Mouse (Mus musculus) embryonic facial prominence, embryonic 15.5 days (tissue): Measurements from ENCODE around the gene Fli1. TPM values are rescaled to one million over a fixed set of nuclear protein-coding genes. Genes with fewer than 3 reads are reported as not detected.

ENCODE experiments used
- ATAC-seq: fragments of 200-750 bp; cut with Nextera tagmentation; 2 replicates; pipeline ENCODE4 v1.8.0; 2017; ENCODE audit warnings: low read depth, moderate TSS enrichment; ENCODE audit not compliant: insufficient number of reproducible peaks, low FRiP score, low TSS enrichment
- H3K27ac ChIP-seq: fragments of 300-500 bp; sonication (generic); replicated peaks from 2 replicates; pipeline ENCODE4 v1.5.1; 2015; ENCODE audit warnings: mild to moderate bottlenecking, inconsistent platforms
- H3K27me3 ChIP-seq: fragments of 300-500 bp; sonication (generic); 2 replicates; pipeline ENCODE4 v1.6.1; 2015; ENCODE audit warnings: inconsistent platforms
- H3K36me3 ChIP-seq: fragments of 300-500 bp; sonication (generic); 2 replicates; pipeline ENCODE4 v1.6.1; 2015; ENCODE audit warnings: mild to moderate bottlenecking, inconsistent platforms
- H3K4me1 ChIP-seq: fragments of 300-500 bp; sonication (generic); 2 replicates; pipeline ENCODE4 v1.6.1; 2015; ENCODE audit warnings: inconsistent platforms
- H3K4me2 ChIP-seq: fragments of 300-500 bp; sonication (generic); replicated peaks from 2 replicates; pipeline ENCODE4 v1.6.1; 2015; ENCODE audit warnings: mild to moderate bottlenecking, inconsistent platforms
- H3K4me3 ChIP-seq: fragments of 300-500 bp; sonication (generic); replicated peaks from 2 replicates; pipeline ENCODE4 v1.5.1; 2015; ENCODE audit warnings: mild to moderate bottlenecking, inconsistent platforms
- H3K9ac ChIP-seq: fragments of 300-500 bp; sonication (generic); 2 replicates; pipeline ENCODE4 v1.6.1; 2015; ENCODE audit warnings: inconsistent platforms
- H3K9me3 ChIP-seq: fragments of 300-500 bp; sonication (generic); replicated peaks from 2 replicates; pipeline ENCODE4 v1.6.1; 2016; ENCODE audit warnings: inconsistent platforms
- WGBS: fragments of 180-500 bp; shearing (Covaris S2); methylation state at CpG from one replicate; pipeline ENCODE4 v1.1.7; 2015; 5-methylcytosine and 5-hydroxymethylcytosine counted together
- polyA plus RNA-seq: library from polyadenylated mRNA; unstranded; fragments of >200 nt; fragmentation: Nextera tagmentation; extraction: Ambion mirVana; gene quantifications from 2 replicates; pipeline ENCODE4 v1.2.1, GENCODE M21; 2015

Fli1 gene
- polyA plus RNA-seq, 1 experiment from 2014 or later, result 18.2 TPM

GRCm38 (mm10) chr9:32570547-32570946, 27.9 kb upstream of the Fli1 start:
- ATAC-seq, result no peak
- H3K9ac ChIP-seq, result no peak overlapping the region
- no peaks in the 10 kb centered on the region for H3K27me3 ChIP-seq

GRCm38 (mm10) chr9:32569261-32569660, 26.6 kb upstream of the Fli1 start:
- Histone ChIP-seq H3K4me2 (no peak overlapping the region), H3K27me3 (no peaks in the 10 kb centered on the region), H3K36me3 (no peaks in the 10 kb centered on the region), H3K4me3 (no peak overlapping the region), H3K9me3 (no peaks in the 10 kb centered on the region), H3K9ac (no peak overlapping the region), H3K27ac (no peak overlapping the region), H3K4me1 (peaks cover 30% of the 10 kb centered on the region)
- WGBS, result 78% methylated on average over 4 of the region's 4 CpGs
- no peak for ATAC-seq

More at GRCm38 (mm10) chr9:32570547-32570946, 27.9 kb upstream of the Fli1 start:
- H3K4me1 ChIP-seq, result peaks cover 22% of the 10 kb centered on the region
- no peak overlapping the region for H3K4me3 ChIP-seq
- H3K9me3 ChIP-seq, result no peaks in the 10 kb centered on the region
- H3K27ac ChIP-seq, result no peak overlapping the region
- WGBS, result 91% methylated on average over 5 of the region's 5 CpGs
- no peak overlapping the region for H3K4me2 ChIP-seq
- H3K36me3 ChIP-seq, result no peaks in the 10 kb centered on the region

DNA sequence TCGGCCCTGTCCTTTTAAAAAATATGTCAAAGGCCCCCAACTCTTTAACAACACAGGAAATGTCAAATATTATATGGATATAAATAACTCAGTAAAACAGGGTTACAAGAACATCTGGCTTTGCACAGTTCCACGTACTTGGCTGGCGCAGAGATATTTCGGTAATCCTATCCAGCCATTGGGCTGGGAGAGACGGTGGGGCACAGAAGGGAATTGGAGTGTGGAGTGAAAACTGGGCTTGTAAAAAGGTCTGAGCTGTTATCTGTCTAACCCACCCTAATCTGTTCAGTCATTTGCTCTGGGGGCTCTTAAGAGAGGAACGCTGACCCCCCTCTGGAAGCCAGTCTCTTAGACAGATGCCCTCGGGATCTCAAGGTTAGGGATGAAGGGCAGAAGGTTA, 24.9 kb upstream of the Fli1 start:
- Histone ChIP-seq H3K4me2 (0 out of 2 replicates have a peak overlapping the region, but pooled peaks have one; percentile 10), H3K27me3 (no peaks in the 10 kb centered on the region), H3K4me3 (no peak overlapping the region), H3K36me3 (no peaks in the 10 kb centered on the region), H3K4me1 (peaks cover 31% of the 10 kb centered on the region), H3K9me3 (no peaks in the 10 kb centered on the region), H3K27ac (0 out of 2 replicates have a peak overlapping the region, but pooled peaks have one; percentile 17), H3K9ac (no peak overlapping the region)
- ATAC-seq, result 0 out of 2 replicates have a peak, but pooled peaks have one; percentile 45
- WGBS, result 20% methylated on average over 7 of the region's 7 CpGs

DNA sequence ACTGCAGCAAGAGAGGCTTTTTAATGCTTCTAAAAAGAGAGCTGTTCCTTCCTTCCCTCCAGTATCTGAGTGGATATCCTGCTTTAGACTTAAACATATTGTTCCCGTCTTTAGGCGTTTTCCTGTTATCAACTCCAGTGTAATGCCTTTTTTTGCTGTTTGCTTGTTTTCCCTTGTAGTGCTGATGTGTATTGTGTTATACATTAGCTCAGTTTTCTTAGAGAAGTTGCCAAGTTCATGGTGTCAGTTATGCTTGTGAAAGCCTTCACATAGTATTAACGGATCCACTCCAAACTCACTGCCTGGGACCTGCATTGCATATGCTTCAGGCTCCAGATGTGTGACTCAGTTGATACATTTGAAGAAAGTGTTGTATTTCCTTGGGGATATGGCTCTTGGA, 22.6 kb upstream of the Fli1 start:
- H3K9me3 ChIP-seq, result no peaks in the 10 kb centered on the region
- no peak overlapping the region; the same call in 1 of the 2 replicates for H3K27ac ChIP-seq
- no peaks in the 10 kb centered on the region for H3K36me3 ChIP-seq
- no peak overlapping the region for H3K4me2 ChIP-seq
- 43% methylated on average over 3 of the region's 3 CpGs for WGBS
- H3K4me3 ChIP-seq, result no peak overlapping the region
- peaks cover 27% of the 10 kb centered on the region for H3K4me1 ChIP-seq
- H3K9ac ChIP-seq, result no peak overlapping the region
- ATAC-seq, result no peak
- no peaks in the 10 kb centered on the region for H3K27me3 ChIP-seq

DNA sequence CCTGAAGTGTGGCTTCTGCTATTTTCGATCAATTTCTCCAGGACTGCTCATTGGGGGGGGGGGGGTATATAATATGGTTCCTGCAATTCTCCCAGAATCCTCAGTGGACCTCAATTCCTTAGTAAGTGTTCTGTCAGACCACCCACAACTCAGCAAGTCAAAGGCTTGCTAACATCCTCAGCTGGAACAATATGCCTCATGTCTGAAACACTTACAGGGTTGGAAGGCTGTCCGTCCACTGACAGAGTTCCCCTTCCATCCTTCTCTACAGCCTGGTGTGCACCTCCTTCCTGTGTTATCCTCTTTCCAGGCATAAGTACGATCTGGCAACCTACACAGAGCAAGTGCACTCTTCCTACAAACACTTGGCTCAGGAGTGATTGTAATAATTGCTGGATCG, 20.2 kb upstream of the Fli1 start:
- Histone ChIP-seq H3K27me3 (no peaks in the 10 kb centered on the region), H3K9ac (no peak overlapping the region), H3K27ac (no peak overlapping the region), H3K4me2 (no peak overlapping the region), H3K4me3 (no peak overlapping the region), H3K36me3 (no peaks in the 10 kb centered on the region), H3K9me3 (no peaks in the 10 kb centered on the region), H3K4me1 (peaks cover 20% of the 10 kb centered on the region)
- WGBS, result 64% methylated on average over 4 of the region's 4 CpGs
- no peak for ATAC-seq

DNA sequence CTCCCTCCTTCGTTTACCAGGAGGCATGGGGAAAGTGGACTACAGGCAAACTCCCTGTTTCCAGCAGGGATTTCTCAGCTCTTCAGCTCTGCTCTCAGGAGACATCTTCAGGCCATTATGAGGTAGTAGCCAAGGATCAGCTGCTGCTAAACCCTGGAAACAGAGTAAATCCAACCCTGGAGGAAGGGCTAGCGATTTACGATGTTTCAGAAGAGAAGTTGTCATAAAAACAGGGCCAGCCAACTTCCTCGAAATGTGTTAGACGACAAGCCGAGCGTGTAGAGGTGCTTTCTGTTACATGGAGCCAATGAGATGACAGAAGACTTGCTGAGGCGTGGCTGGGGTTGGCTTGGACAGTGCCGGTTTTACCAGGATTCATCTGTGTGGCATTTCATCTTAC, 19.7 kb upstream of the Fli1 start:
- H3K4me3 ChIP-seq, result no peak overlapping the region
- H3K27me3 ChIP-seq, result no peaks in the 10 kb centered on the region
- H3K9me3 ChIP-seq, result no peaks in the 10 kb centered on the region
- H3K4me2 ChIP-seq, result no peak overlapping the region
- H3K27ac ChIP-seq, result no peak overlapping the region
- no peak for ATAC-seq
- H3K36me3 ChIP-seq, result no peaks in the 10 kb centered on the region
- 49% methylated on average over 9 of the region's 9 CpGs for WGBS
- H3K9ac ChIP-seq, result no peak overlapping the region
- H3K4me1 ChIP-seq, result peaks cover 16% of the 10 kb centered on the region; the same call in 1 of the 2 replicates

GRCm38 (mm10) chr9:32561190-32561890, 18.7 kb upstream of the Fli1 start:
- Histone ChIP-seq H3K36me3 (no peaks in the 10 kb centered on the region), H3K27ac (no peak overlapping the region), H3K27me3 (no peaks in the 10 kb centered on the region), H3K4me3 (no peak overlapping the region), H3K4me1 (0 out of 2 replicates have a peak, but pooled peaks cover 13% of the 10 kb centered on the region), H3K4me2 (no peak overlapping the region), H3K9me3 (no peaks in the 10 kb centered on the region), H3K9ac (no peak overlapping the region)
- 70% methylated on average over 14 of the region's 14 CpGs for WGBS
- no peak for ATAC-seq

- Histone ChIP-seq H3K4me1 (0 out of 2 replicates have a peak, but pooled peaks cover 11% of the 10 kb centered on the region), H3K4me2 (no peak overlapping the region), H3K9ac (no peak overlapping the region), H3K9me3 (no peaks in the 10 kb centered on the region), H3K36me3 (no peaks in the 10 kb centered on the region), H3K4me3 (no peak overlapping the region), H3K27me3 (no peaks in the 10 kb centered on the region), H3K27ac (no peak overlapping the region)
- no peak for ATAC-seq
- 51% methylated on average over 8 of the region's 8 CpGs for WGBS
Observed at GRCm38 (mm10) chr9:32559859-32560258, 17.2 kb upstream of the Fli1 start.

DNA sequence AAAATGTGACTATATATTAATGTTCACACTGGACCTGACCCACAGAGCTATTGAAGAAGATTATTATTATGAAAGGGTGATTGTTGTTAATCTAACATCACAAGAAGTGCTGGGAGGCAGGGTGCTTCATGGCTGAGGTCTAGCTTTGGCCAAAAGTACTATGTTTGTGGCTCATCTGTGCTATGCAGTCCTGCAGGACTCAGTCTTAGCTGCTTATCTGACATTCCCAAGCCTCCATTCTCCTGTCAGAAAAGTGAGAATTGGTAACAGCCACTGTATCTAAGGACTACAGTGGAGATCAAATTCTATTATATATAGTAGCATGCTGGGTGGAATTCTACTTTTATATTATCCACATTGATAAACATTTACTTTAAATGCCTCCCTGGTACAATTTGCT, 16.8 kb upstream of the Fli1 start:
- Histone ChIP-seq H3K9ac (no peak overlapping the region), H3K4me3 (no peak overlapping the region), H3K4me2 (no peak overlapping the region), H3K27ac (no peak overlapping the region), H3K27me3 (no peaks in the 10 kb centered on the region), H3K36me3 (no peaks in the 10 kb centered on the region), H3K9me3 (no peaks in the 10 kb centered on the region), H3K4me1 (0 out of 2 replicates have a peak, but pooled peaks cover 7% of the 10 kb centered on the region)
- no peak for ATAC-seq

GRCm38 (mm10) chr9:32556313-32556712, 13.7 kb upstream of the Fli1 start:
- 63% methylated on average over 7 of the region's 7 CpGs for WGBS
- no peaks in the 10 kb centered on the region for H3K9me3 ChIP-seq
- H3K27me3 ChIP-seq, result no peaks in the 10 kb centered on the region
- H3K4me2 ChIP-seq, result no peak overlapping the region
- ATAC-seq, result no peak
- no peak overlapping the region for H3K27ac ChIP-seq
- no peak overlapping the region for H3K9ac ChIP-seq
- H3K4me3 ChIP-seq, result no peak overlapping the region
- no peaks in the 10 kb centered on the region for H3K36me3 ChIP-seq
- H3K4me1 ChIP-seq, result no peaks in the 10 kb centered on the region

DNA sequence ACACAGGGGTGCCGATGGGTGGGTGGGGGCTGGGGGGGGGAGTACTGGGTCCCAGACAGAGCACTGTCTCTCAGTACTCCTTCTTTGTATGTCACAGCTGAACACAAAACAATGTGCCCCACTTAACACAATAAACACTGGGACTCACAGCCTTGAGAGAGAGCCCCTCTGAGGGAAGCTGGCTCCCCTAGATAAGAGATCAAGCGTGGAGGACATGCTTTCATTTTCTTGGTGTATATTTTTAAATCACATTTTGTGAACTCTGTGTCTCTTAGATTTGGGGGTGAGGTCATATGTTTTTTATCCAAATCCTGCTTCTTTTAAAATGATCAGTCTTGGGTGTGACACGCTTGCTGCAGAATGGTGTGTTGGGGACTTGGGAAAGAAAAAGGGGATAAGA, 12.6 kb upstream of the Fli1 start:
- Histone ChIP-seq H3K4me2 (no peak overlapping the region), H3K4me3 (no peak overlapping the region), H3K4me1 (peaks cover 6% of the 10 kb centered on the region), H3K9me3 (no peaks in the 10 kb centered on the region), H3K9ac (no peak overlapping the region), H3K27me3 (0 out of 2 replicates have a peak, but pooled peaks cover under 1% of the 10 kb centered on the region), H3K27ac (no peak overlapping the region), H3K36me3 (no peaks in the 10 kb centered on the region)
- ATAC-seq, result no peak
- WGBS, result 84% methylated on average over 3 of the region's 3 CpGs

GRCm38 (mm10) chr9:32550541-32550940, 7.9 kb upstream of the Fli1 start:
- Histone ChIP-seq H3K4me1 (peaks cover 47% of the 10 kb centered on the region), H3K27me3 (peaks cover 19% of the 10 kb centered on the region), H3K36me3 (no peaks in the 10 kb centered on the region), H3K4me2 (no peak overlapping the region), H3K9ac (no peak overlapping the region), H3K4me3 (no peak overlapping the region), H3K27ac (no peak overlapping the region), H3K9me3 (no peaks in the 10 kb centered on the region)
- ATAC-seq, result no peak
- WGBS, result 8% methylated on average over 10 of the region's 10 CpGs
